Mouse (Mus musculus) small intestine, adult 2 months (tissue): ENCODE measurements around the gene Kctd2.

Experiments used
- CTCF ChIP-seq: fragments of 200-500 bp; IDR thresholded peaks from 2 replicates; pipeline ENCODE4 v1.5.1; 2012; ENCODE audit warnings: low read depth, mild to moderate bottlenecking, control low read depth, inconsistent platforms, low read length, moderate library complexity, mixed read lengths; ENCODE audit not compliant: insufficient replicate concordance, insufficient read length; ENCODE audit errors: extremely low read depth
- POLR2A ChIP-seq: fragments of 200-500 bp; IDR thresholded peaks from 2 replicates; pipeline ENCODE4 v1.6.1; 2012; ENCODE audit warnings: low read depth, mild to moderate bottlenecking, control low read depth, inconsistent platforms, low read length, moderate library complexity

GRCm38 (mm10) chr11:115427482-115428331 is 7.8 kb downstream of the Kctd2 start:
- peak; percentile 69; the same call in 1 of the 2 replicates for TF ChIP-seq CTCF
- TF ChIP-seq POLR2A = no peak
